Mouse (Mus musculus) neural tube, embryonic 11.5 days (tissue): Measurements from ENCODE around the gene Dnah8. TPM values are rescaled to one million over a fixed set of nuclear protein-coding genes. Genes with fewer than 3 reads are reported as not detected.

Source experiments
- ATAC-seq: fragments of 200-750 bp; cut with Nextera tagmentation; 2 replicates; pipeline ENCODE4 v1.8.0; 2017; ENCODE audit warnings: moderate number of reproducible peaks, mild to moderate bottlenecking, moderate TSS enrichment, moderate library complexity; ENCODE audit not compliant: insufficient read depth, low FRiP score, low TSS enrichment
- DNase-seq: peaks from one replicate; pipeline ENCODE4 v3.0.0-alpha.2; 2015; ENCODE audit warnings: low spot score
- H3K27ac ChIP-seq: fragments of 300-500 bp; sonication (generic); 2 replicates; pipeline ENCODE4 v1.5.1; 2014; ENCODE audit warnings: low read depth, mild to moderate bottlenecking, low read length
- H3K27me3 ChIP-seq: fragments of 300-500 bp; sonication (generic); 2 replicates; pipeline ENCODE4 v1.6.1; 2014; ENCODE audit warnings: mild to moderate bottlenecking, low read length, mixed read lengths; ENCODE audit not compliant: control insufficient read depth, insufficient read depth
- H3K36me3 ChIP-seq: fragments of 300-500 bp; sonication (generic); 2 replicates; pipeline ENCODE4 v1.6.1; 2014; ENCODE audit warnings: mild to moderate bottlenecking, low read length, moderate library complexity, mixed read lengths; ENCODE audit not compliant: control insufficient read depth, insufficient read depth
- H3K4me1 ChIP-seq: fragments of 300-500 bp; sonication (generic); 2 replicates; pipeline ENCODE4 v1.6.1; 2014; ENCODE audit warnings: low read length, mixed read lengths; ENCODE audit not compliant: control insufficient read depth, insufficient read depth
- H3K4me2 ChIP-seq: fragments of 300-500 bp; sonication (generic); 2 replicates; pipeline ENCODE4 v1.6.1; 2014; ENCODE audit warnings: low read depth, mild to moderate bottlenecking, moderate library complexity
- H3K4me3 ChIP-seq: fragments of 300-500 bp; sonication (generic); 2 replicates; pipeline ENCODE4 v1.5.1; 2014; ENCODE audit warnings: low read depth, low read length
- H3K9ac ChIP-seq: fragments of 300-500 bp; sonication (generic); 2 replicates; pipeline ENCODE4 v1.6.1; 2014; ENCODE audit warnings: mild to moderate bottlenecking, low read length
- H3K9me3 ChIP-seq: fragments of 300-500 bp; sonication (generic); 2 replicates; pipeline ENCODE4 v1.6.1; 2016; ENCODE audit warnings: low read length; ENCODE audit not compliant: control insufficient read depth
- WGBS: fragments of 180-500 bp; shearing (Covaris S2); extraction: QIAGEN DNeasy Blood & Tissue Kit; methylation state at CpG from one replicate; pipeline ENCODE4 v1.1.7; 2014; 5-methylcytosine and 5-hydroxymethylcytosine counted together
- polyA plus RNA-seq: library from polyadenylated mRNA; unstranded; fragments of >200 nt; fragmentation: Nextera tagmentation; extraction: Ambion mirVana; gene quantifications from 2 replicates; pipeline ENCODE4 v1.2.1, GENCODE M21; 2014

The Dnah8 gene
- polyA plus RNA-seq, 1 experiment from 2014 or later, result 1.1 TPM

- DNase-seq, result no peak
- Histone ChIP-seq H3K36me3 (no peaks in the 10 kb centered on the region), H3K27me3 (no peaks in the 10 kb centered on the region), H3K4me3 (no peak overlapping the region), H3K9me3 (no peaks in the 10 kb centered on the region), H3K4me1 (peaks cover 10% of the 10 kb centered on the region), H3K27ac (peak overlapping the region; percentile 39; the same call in 1 of the 2 replicates), H3K4me2 (no peak overlapping the region), H3K9ac (no peak overlapping the region)
- 72% methylated on average over 7 of the region's 7 CpGs for WGBS
- no peak for ATAC-seq
Observed at GRCm38 (mm10) chr17:30860606-30861005, 236.5 kb downstream of the Dnah8 start.

GRCm38 (mm10) chr17:30866281-30866680 lies 242.1 kb downstream of the Dnah8 start:
- H3K9ac ChIP-seq, result no peak overlapping the region
- no peaks in the 10 kb centered on the region for H3K4me1 ChIP-seq
- no peak for DNase-seq
- no peak overlapping the region for H3K4me2 ChIP-seq
- WGBS, result 75% methylated on average over 8 of the region's 8 CpGs
- H3K27ac ChIP-seq, result no peak overlapping the region
- no peak overlapping the region for H3K4me3 ChIP-seq
- no peaks in the 10 kb centered on the region for H3K36me3 ChIP-seq
- ATAC-seq, result no peak
- no peaks in the 10 kb centered on the region for H3K9me3 ChIP-seq
- H3K27me3 ChIP-seq, result no peaks in the 10 kb centered on the region

- Histone ChIP-seq H3K4me3 (no peak overlapping the region), H3K9ac (no peak overlapping the region), H3K9me3 (no peaks in the 10 kb centered on the region), H3K27ac (no peak overlapping the region), H3K27me3 (no peaks in the 10 kb centered on the region), H3K4me1 (no peaks in the 10 kb centered on the region), H3K4me2 (no peak overlapping the region), H3K36me3 (no peaks in the 10 kb centered on the region)
- 89% methylated on average over 9 of the region's 9 CpGs for WGBS
- ATAC-seq (no peak), DNase-seq (no peak)
Observed at GRCm38 (mm10) chr17:30866966-30867365, 242.8 kb downstream of the Dnah8 start.

- ATAC-seq (no peak), DNase-seq (no peak)
- Histone ChIP-seq H3K9me3 (no peaks in the 10 kb centered on the region), H3K4me3 (no peak overlapping the region), H3K36me3 (no peaks in the 10 kb centered on the region), H3K9ac (no peak overlapping the region), H3K4me1 (no peaks in the 10 kb centered on the region), H3K4me2 (no peak overlapping the region), H3K27ac (no peak overlapping the region), H3K27me3 (no peaks in the 10 kb centered on the region)
- 31% methylated on average over 10 of the region's 10 CpGs for WGBS
Observed at GRCm38 (mm10) chr17:30871040-30871439, 246.9 kb downstream of the Dnah8 start.

- 68% methylated on average over 15 of the region's 15 CpGs for WGBS
- H3K9ac ChIP-seq, result no peak overlapping the region
- no peaks in the 10 kb centered on the region for H3K27me3 ChIP-seq
- H3K4me3 ChIP-seq, result no peak overlapping the region
- no peak overlapping the region for H3K27ac ChIP-seq
- ATAC-seq (no peak), DNase-seq (no peak)
- H3K36me3 ChIP-seq, result no peaks in the 10 kb centered on the region
- no peak overlapping the region for H3K4me2 ChIP-seq
- H3K9me3 ChIP-seq, result no peaks in the 10 kb centered on the region
- H3K4me1 ChIP-seq, result no peaks in the 10 kb centered on the region
Observed at GRCm38 (mm10) chr17:30874276-30874675, 250.1 kb downstream of the Dnah8 start.

GRCm38 (mm10) chr17:30877456-30877855 lies 253.3 kb downstream of the Dnah8 start:
- no peak overlapping the region for H3K9ac ChIP-seq
- H3K27me3 ChIP-seq, result no peaks in the 10 kb centered on the region
- DNase-seq (no peak), ATAC-seq (no peak)
- no peak overlapping the region for H3K27ac ChIP-seq
- no peaks in the 10 kb centered on the region for H3K36me3 ChIP-seq
- no peaks in the 10 kb centered on the region for H3K9me3 ChIP-seq
- no peak overlapping the region for H3K4me3 ChIP-seq
- no peak overlapping the region for H3K4me2 ChIP-seq
- 67% methylated on average over 7 of the region's 7 CpGs for WGBS
- H3K4me1 ChIP-seq, result no peaks in the 10 kb centered on the region

- Histone ChIP-seq H3K36me3 (no peaks in the 10 kb centered on the region), H3K4me1 (0 out of 2 replicates have a peak, but pooled peaks cover 3% of the 10 kb centered on the region), H3K27me3 (no peaks in the 10 kb centered on the region), H3K4me2 (no peak overlapping the region), H3K9me3 (no peaks in the 10 kb centered on the region), H3K9ac (no peak overlapping the region), H3K27ac (no peak overlapping the region), H3K4me3 (no peak overlapping the region)
- DNase-seq (no peak), ATAC-seq (no peak)
- WGBS, result 29% methylated on average over 6 of the region's 6 CpGs
Observed at GRCm38 (mm10) chr17:30878626-30879025, 254.5 kb downstream of the Dnah8 start.

- H3K27me3 ChIP-seq, result no peaks in the 10 kb centered on the region
- H3K27ac ChIP-seq, result no peak overlapping the region
- 0 out of 2 replicates have a peak, but pooled peaks cover 3% of the 10 kb centered on the region for H3K4me1 ChIP-seq
- DNase-seq, result no peak
- H3K36me3 ChIP-seq, result no peaks in the 10 kb centered on the region
- no peak overlapping the region for H3K4me3 ChIP-seq
- WGBS, result 83% methylated on average over 3 of the region's 3 CpGs
- no peak for ATAC-seq
- no peaks in the 10 kb centered on the region for H3K9me3 ChIP-seq
- H3K9ac ChIP-seq, result no peak overlapping the region
- no peak overlapping the region for H3K4me2 ChIP-seq
Observed at GRCm38 (mm10) chr17:30880391-30880790, 256.2 kb downstream of the Dnah8 start.

GRCm38 (mm10) chr17:30881001-30881400 lies 256.8 kb downstream of the Dnah8 start:
- no peak for DNase-seq
- WGBS, result 60% methylated on average over 2 of the region's 2 CpGs
- H3K4me1 ChIP-seq, result 0 out of 2 replicates have a peak, but pooled peaks cover 3% of the 10 kb centered on the region
- H3K27me3 ChIP-seq, result no peaks in the 10 kb centered on the region
- no peak for ATAC-seq
- no peaks in the 10 kb centered on the region for H3K9me3 ChIP-seq
- no peak overlapping the region for H3K27ac ChIP-seq
- no peak overlapping the region for H3K4me2 ChIP-seq
- H3K4me3 ChIP-seq, result no peak overlapping the region
- no peak overlapping the region for H3K9ac ChIP-seq
- no peaks in the 10 kb centered on the region for H3K36me3 ChIP-seq
